Mouse (Mus musculus) heart, postnatal 0 days (tissue): ENCODE data around the gene Kif21b. TPM values are rescaled to one million over a fixed set of nuclear protein-coding genes. Genes with fewer than 3 reads are reported as not detected.

Experiments used
- ATAC-seq: fragments of 200-750 bp; cut with Nextera tagmentation; 2 replicates; pipeline ENCODE4 v1.8.0; 2017; ENCODE audit warnings: low read depth, moderate number of reproducible peaks, moderate library complexity; ENCODE audit not compliant: insufficient read depth
- DNase-seq: peaks from one replicate; pipeline ENCODE4 v3.0.0-alpha.2; 2016; ENCODE audit warnings: low spot score
- H3K27ac ChIP-seq: fragments of 300-500 bp; sonication (generic); 2 replicates; pipeline ENCODE4 v1.5.1; 2014; ENCODE audit warnings: low read depth, mild to moderate bottlenecking
- H3K27me3 ChIP-seq: fragments of 300-500 bp; sonication (generic); 2 replicates; pipeline ENCODE4 v1.6.1; 2014; ENCODE audit warnings: low read length, mixed read lengths; ENCODE audit not compliant: control insufficient read depth, insufficient read depth
- H3K36me3 ChIP-seq: fragments of 300-500 bp; sonication (generic); replicated peaks from 2 replicates; pipeline ENCODE4 v1.6.1; 2014; ENCODE audit warnings: low read length, mixed read lengths; ENCODE audit not compliant: control insufficient read depth, insufficient read depth
- H3K4me1 ChIP-seq: fragments of 300-500 bp; sonication (generic); 2 replicates; pipeline ENCODE4 v1.6.1; 2014; ENCODE audit warnings: antibody characterized with exemption; ENCODE audit not compliant: control insufficient read depth, insufficient read depth
- H3K4me2 ChIP-seq: fragments of 300-500 bp; sonication (generic); 2 replicates; pipeline ENCODE4 v1.6.1; 2014; ENCODE audit warnings: low read depth, mild to moderate bottlenecking, low read length, moderate library complexity
- H3K4me3 ChIP-seq: fragments of 300-500 bp; sonication (generic); 2 replicates; pipeline ENCODE4 v1.5.1; 2014; ENCODE audit warnings: low read depth, low read length
- H3K9ac ChIP-seq: fragments of 300-500 bp; sonication (generic); replicated peaks from 2 replicates; pipeline ENCODE4 v1.6.1; 2014; ENCODE audit warnings: low read depth, low read length, mixed read lengths
- H3K9me3 ChIP-seq: fragments of 300-500 bp; sonication (generic); replicated peaks from 2 replicates; pipeline ENCODE4 v1.6.1; 2016; ENCODE audit warnings: low read length; ENCODE audit not compliant: control insufficient read depth
- CTCF ChIP-seq: IDR thresholded peaks from 2 replicates; pipeline ENCODE4 v1.5.1; 2016; ENCODE audit warnings: antibody characterized with exemption, control low read depth, low read depth
- EP300 ChIP-seq: IDR thresholded peaks from 2 replicates; pipeline ENCODE4 v1.6.1; 2016; ENCODE audit warnings: antibody characterized with exemption, low read depth
- WGBS: fragments of 180-500 bp; shearing (Covaris S2); extraction: QIAGEN DNeasy Blood & Tissue Kit; methylation state at CpG from one replicate; pipeline ENCODE4 v1.1.7; 2014; 5-methylcytosine and 5-hydroxymethylcytosine counted together
- polyA plus RNA-seq: library from polyadenylated mRNA; unstranded; fragments of >200 nt; fragmentation: Nextera tagmentation; extraction: Ambion mirVana; gene quantifications from 2 replicates; pipeline ENCODE4 v1.2.1, GENCODE M21; 2015
- total RNA-seq: library from RNA; depleted of rRNA; stranded (reverse); fragments of >200 nt; gene quantifications from 2 replicates; pipeline ENCODE4 v1.2.3, GENCODE M21; 2014; ENCODE audit warnings: low replicate concordance

The Kif21b gene
- total and polyA plus RNA-seq, 2 experiments from 2014 or later, result 0.26 to 0.38 TPM

DNA sequence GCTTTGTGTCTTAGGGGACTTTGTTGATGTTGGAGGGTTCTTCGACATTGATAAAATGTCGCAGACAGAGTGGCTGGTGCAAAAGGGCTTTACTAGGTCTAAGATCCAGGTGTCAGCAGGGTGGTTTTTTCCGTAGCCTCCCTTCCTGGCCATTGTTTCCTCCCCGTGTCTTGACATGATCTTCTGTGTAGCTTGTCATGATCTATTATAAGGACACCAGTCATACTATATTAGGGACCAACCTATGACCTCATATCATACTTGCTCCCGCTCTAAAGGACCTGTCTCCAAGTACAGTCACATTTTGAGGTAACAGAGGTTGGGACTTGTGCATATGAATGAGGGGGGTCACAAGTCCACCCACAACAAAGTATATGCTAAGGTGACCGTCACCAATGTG lies 29.7 kb downstream of the Kif21b start:
- H3K27ac ChIP-seq, result no peak overlapping the region
- H3K4me1 ChIP-seq, result no peaks in the 10 kb centered on the region
- no peak overlapping the region for H3K4me3 ChIP-seq
- H3K9me3 ChIP-seq, result no peaks in the 10 kb centered on the region
- ATAC-seq, result no peak
- H3K27me3 ChIP-seq, result no peaks in the 10 kb centered on the region
- DNase-seq, result no peak
- 73% methylated on average over 6 of the region's 6 CpGs for WGBS
- no peak overlapping the region for H3K4me2 ChIP-seq
- H3K36me3 ChIP-seq, result no peaks in the 10 kb centered on the region
- no peak for TF ChIP-seq EP300
- TF ChIP-seq CTCF, result no peak
- H3K9ac ChIP-seq, result no peak overlapping the region

DNA sequence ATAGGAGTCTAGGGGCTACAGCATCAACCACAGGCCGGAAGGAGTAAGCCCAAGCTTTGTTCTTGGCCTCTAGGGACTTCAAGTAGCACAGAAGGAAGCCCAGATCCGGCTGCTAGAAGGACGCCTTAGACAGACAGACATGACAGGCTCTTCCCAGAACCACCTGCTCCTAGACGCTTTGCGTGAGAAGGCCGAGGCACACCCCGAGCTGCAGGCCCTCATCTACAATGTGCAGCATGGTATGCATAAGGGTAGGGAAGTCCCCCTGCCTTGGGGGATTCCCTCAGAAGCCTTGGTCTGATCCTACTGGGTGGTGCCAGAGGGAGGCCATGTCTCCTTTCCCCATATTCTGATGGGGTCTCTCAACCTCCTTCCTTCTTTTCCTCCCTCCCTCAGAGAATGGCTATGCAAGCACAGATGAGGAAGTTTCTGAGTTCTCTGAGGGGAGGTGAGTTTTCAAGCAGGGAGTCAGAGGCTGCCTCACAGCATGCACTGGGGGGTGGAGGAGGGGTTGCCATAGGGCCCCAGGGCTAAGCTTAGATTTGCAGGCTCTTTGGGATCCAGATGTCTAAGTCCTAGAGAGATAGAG lies 30.2 kb downstream of the Kif21b start:
- H3K9ac ChIP-seq, result no peak overlapping the region
- no peaks in the 10 kb centered on the region for H3K36me3 ChIP-seq
- no peak overlapping the region for H3K4me2 ChIP-seq
- H3K4me1 ChIP-seq, result no peaks in the 10 kb centered on the region
- no peak overlapping the region for H3K27ac ChIP-seq
- WGBS, result 83% methylated on average over 7 of the region's 7 CpGs
- no peak for DNase-seq
- H3K27me3 ChIP-seq, result no peaks in the 10 kb centered on the region
- no peak for TF ChIP-seq EP300
- no peak for TF ChIP-seq CTCF
- no peak for ATAC-seq
- H3K4me3 ChIP-seq, result no peak overlapping the region
- H3K9me3 ChIP-seq, result no peaks in the 10 kb centered on the region

DNA sequence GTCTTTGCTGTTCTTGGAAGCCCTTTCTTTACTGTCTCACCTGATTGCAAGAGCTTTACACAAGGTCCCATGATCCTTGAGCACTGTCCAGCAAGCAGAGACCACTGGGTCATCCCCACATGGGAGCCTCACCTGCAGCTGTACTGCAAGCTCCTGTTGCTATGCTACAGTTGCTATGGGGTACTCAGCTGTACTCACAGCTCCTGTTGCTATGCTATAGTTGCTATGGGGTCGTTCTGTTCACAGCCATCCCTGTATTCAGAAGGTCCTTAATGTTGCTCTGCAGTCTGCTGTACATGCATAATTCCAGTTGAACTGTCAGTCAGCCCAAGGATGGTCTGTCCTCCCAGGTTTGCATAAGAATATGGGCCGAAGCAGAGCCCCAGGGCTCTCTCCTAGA lies 34.2 kb downstream of the Kif21b start:
- TF ChIP-seq CTCF (no peak), EP300 (no peak)
- no peaks in the 10 kb centered on the region for H3K36me3 ChIP-seq
- no peaks in the 10 kb centered on the region for H3K27me3 ChIP-seq
- DNase-seq (no peak), ATAC-seq (no peak)
- no peak overlapping the region for H3K4me3 ChIP-seq
- H3K9ac ChIP-seq, result no peak overlapping the region
- no peak overlapping the region for H3K4me2 ChIP-seq
- no peak overlapping the region for H3K27ac ChIP-seq
- 70% methylated on average over 2 of the region's 2 CpGs for WGBS
- no peaks in the 10 kb centered on the region for H3K4me1 ChIP-seq
- H3K9me3 ChIP-seq, result no peaks in the 10 kb centered on the region

DNA sequence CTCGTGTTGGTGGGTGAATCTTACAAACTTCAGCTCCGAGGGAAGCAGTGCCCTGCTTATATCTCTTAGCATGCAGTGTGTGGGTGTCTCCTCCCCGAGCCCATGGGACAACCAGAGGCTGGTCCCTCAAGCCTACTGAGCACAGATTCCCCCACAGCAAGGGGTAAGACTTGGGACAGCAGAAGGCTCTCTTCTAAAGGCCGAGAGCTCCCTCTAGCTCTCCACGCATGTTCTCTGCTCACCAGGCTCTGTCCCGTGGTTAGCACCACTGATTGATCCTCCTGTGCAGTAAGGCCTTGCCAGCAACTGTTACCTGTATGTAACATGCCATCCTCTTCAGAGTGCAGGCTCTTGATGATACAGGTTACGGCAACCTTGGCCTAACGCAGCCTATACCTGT lies 36.5 kb downstream of the Kif21b start:
- H3K4me2 ChIP-seq, result no peak overlapping the region
- no peaks in the 10 kb centered on the region for H3K36me3 ChIP-seq
- H3K27me3 ChIP-seq, result peaks cover 5% of the 10 kb centered on the region; the same call in 1 of the 2 replicates
- H3K9me3 ChIP-seq, result no peaks in the 10 kb centered on the region
- no peak overlapping the region for H3K9ac ChIP-seq
- WGBS, result 53% methylated on average over 8 of the region's 8 CpGs
- H3K4me3 ChIP-seq, result no peak overlapping the region
- H3K4me1 ChIP-seq, result no peaks in the 10 kb centered on the region
- DNase-seq (peak; percentile 58), ATAC-seq (peak; percentile 29; the same call in 1 of the 2 replicates)
- no peak overlapping the region for H3K27ac ChIP-seq
- TF ChIP-seq EP300, result no peak
- TF ChIP-seq CTCF, result peak; percentile 68

DNA sequence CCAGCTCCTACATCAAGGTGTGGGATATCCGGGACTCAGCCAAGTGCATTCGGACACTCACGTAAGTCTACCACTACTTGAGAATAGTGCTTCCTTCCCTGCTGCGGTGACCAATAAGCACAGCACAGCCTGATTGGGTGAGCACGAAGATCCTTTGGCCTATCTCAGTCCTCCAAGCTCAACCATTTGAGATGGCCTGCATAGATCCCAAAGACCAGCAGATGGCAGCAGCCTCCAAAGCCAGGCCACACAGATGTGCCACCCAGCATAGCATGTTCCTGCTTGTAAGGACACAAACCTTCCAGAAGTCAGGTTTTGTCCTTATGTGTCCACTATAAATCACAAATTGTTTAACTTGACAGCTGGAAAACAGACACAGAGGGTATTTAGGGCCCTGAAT lies 38.9 kb downstream of the Kif21b start:
- no peak overlapping the region for H3K4me2 ChIP-seq
- 2% methylated on average over 5 of the region's 5 CpGs for WGBS
- DNase-seq, result peak; percentile 82

DNA sequence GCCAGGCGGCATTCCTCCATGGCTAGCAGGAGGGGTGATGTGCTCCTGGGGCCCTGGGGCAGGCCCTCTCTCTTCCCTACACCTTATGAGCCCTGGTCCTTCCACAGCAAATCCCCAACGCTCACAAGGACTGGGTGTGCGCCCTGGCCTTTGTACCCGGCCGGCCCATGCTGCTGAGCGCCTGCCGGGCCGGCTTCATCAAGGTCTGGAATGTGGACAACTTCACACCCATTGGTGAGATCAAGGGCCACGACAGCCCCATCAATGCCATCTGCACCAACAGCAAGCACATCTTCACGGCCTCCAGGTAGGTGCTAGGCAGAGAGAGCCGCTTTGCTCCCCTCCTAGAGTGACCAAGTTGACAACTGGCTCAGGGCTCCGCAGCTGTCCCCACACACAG lies 41.5 kb downstream of the Kif21b start:
- DNase-seq, result no peak
- Histone ChIP-seq H3K4me2 (no peak overlapping the region), H3K4me3 (no peak overlapping the region), H3K9me3 (no peaks in the 10 kb centered on the region), H3K27me3 (peaks cover 5% of the 10 kb centered on the region; the same call in 1 of the 2 replicates), H3K27ac (no peak overlapping the region), H3K9ac (no peak overlapping the region), H3K36me3 (no peaks in the 10 kb centered on the region), H3K4me1 (no peaks in the 10 kb centered on the region)
- no peak for TF ChIP-seq EP300
- no peak for TF ChIP-seq CTCF
- 67% methylated on average over 12 of the region's 12 CpGs for WGBS
- ATAC-seq, result no peak

More for the DNA sequence above, 38.9 kb downstream of the Kif21b start:
- Histone ChIP-seq H3K27ac (no peak overlapping the region), H3K4me3 (no peak overlapping the region), H3K9ac (no peak overlapping the region), H3K9me3 (no peaks in the 10 kb centered on the region), H3K27me3 (peaks cover 5% of the 10 kb centered on the region; the same call in 1 of the 2 replicates), H3K4me1 (no peaks in the 10 kb centered on the region), H3K36me3 (no peaks in the 10 kb centered on the region)
- peak; percentile 82 for ATAC-seq
- peak; percentile 97 for TF ChIP-seq CTCF
- no peak for TF ChIP-seq EP300
